In the genomic region with DNA sequence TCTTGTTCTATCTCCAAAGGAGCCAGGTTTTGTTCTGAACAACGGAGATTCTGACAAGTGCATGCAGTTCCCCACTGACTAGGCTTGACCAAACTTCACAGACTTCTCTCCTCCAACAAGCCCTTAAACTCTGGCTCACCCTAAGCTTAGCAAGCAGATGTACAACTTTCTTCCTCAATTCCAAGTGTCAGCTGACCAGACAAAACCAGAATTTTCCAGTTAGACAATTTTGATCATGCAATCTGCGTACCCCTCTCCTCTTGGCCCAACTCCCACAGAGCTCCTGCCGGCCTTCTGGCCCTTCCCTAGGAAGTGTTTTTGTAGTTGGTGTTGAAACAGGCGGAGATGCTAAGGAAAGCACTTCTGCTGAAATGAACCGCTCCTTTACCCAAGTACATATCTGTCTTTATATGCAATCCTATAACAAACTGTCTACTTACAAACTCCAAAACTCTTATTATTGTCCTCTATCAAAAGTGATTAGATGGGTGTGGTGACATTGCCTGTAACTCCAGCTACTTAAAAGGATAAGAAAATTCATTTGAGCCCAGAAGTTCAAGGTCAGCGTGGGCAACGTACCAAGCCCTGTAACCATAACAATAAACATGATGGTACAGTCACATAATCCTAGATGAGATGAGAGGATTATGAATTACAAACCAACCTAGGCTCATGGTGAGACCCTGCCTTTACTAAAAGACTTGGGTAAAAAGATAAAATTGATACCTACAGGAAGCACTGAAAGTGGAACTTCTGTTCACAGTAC, we compare ENCODE assay signal across 12 mouse cellular contexts. TPM values are rescaled to one million over a fixed set of nuclear protein-coding genes. Genes with fewer than 3 reads are reported as not detected.
DNase-seq lines count a peak whose midpoint lies in the region; ATAC-seq and TF ChIP-seq lines count a peak whose summit lies in the region.
"Had no signal": no experiment of that assay in that cellular context is flagged by ENCODE, and none has a peak within 500 bp of the region (broad histone marks: within the 10 kb centered on the region; RNA-seq: fewer than 3 reads in every experiment).

No protein-coding gene starts in this region.

- H3K9me3 ChIP-seq in heart, embryonic 12.5 days (replicated peaks), result no peaks in the 10 kb centered on the region
- no peaks in the 10 kb centered on the region for H3K9me3 ChIP-seq in lung, embryonic 16.5 days (ENCODE audit: control insufficient read depth, low read length)
- H3K9me3 ChIP-seq: embryonic facial prominence, embryonic 13.5 days had no signal

- no peak for TF ChIP-seq CTCF in lung, adult 2 months (IDR thresholded peaks at IDR 0.05; ENCODE audit: insufficient read depth, low read length)
- no peak for TF ChIP-seq CTCF in small intestine, adult 2 months (IDR thresholded peaks at IDR 0.05; ENCODE audit: extremely low read depth, insufficient read length, insufficient replicate concordance, low read depth, low read length)

- no peak for TF ChIP-seq POLR2A in lung, adult 2 months (IDR thresholded peaks at IDR 0.05; ENCODE audit: borderline replicate concordance, extremely low read depth, low read depth, low read length)
- no peak for TF ChIP-seq POLR2A in small intestine, adult 2 months (IDR thresholded peaks at IDR 0.05; ENCODE audit: low read depth, low read length)

- H3K4me3 ChIP-seq in heart, embryonic 12.5 days, result no peak overlapping the region
- no peak overlapping the region for H3K4me3 ChIP-seq in lung, embryonic 16.5 days (ENCODE audit: low read length)
- H3K4me3 ChIP-seq in lung, adult 2 months (replicated peaks; ENCODE audit: extremely low read depth, low read depth, low read length), result no peak overlapping the region
- H3K4me3 ChIP-seq in small intestine, adult 2 months (ENCODE audit: low read depth, low read length), result no peak overlapping the region
- H3K4me3 ChIP-seq: embryonic facial prominence, embryonic 13.5 days had no signal

- 60% methylated on average over 7 of the region's 7 CpGs for WGBS in heart, embryonic 12.5 days
- 47% methylated on average over 7 of the region's 7 CpGs for WGBS in lung, embryonic 16.5 days
- 24% methylated on average over 7 of the region's 7 CpGs for WGBS in lung, adult 2 months
- WGBS in small intestine, adult 2 months, result 30% methylated on average over 7 of the region's 7 CpGs

- H3K36me3 ChIP-seq in heart, embryonic 12.5 days, result no peaks in the 10 kb centered on the region
- no peaks in the 10 kb centered on the region for H3K36me3 ChIP-seq in lung, embryonic 16.5 days (ENCODE audit: control insufficient read depth, insufficient read depth, low read length)
- no peaks in the 10 kb centered on the region for H3K36me3 ChIP-seq in small intestine, adult 2 months (ENCODE audit: control insufficient read depth, insufficient read depth, low read length)
- H3K36me3 ChIP-seq: embryonic facial prominence, embryonic 13.5 days had no signal

- H3K4me2 ChIP-seq in heart, embryonic 12.5 days, result no peak overlapping the region
- H3K4me2 ChIP-seq in lung, embryonic 16.5 days (ENCODE audit: low read depth, low read length), result no peak overlapping the region
- H3K4me2 ChIP-seq: embryonic facial prominence, embryonic 13.5 days had no signal

- ATAC-seq in heart, embryonic 12.5 days (ENCODE audit: insufficient number of reproducible peaks, low FRiP score), result no peak
- ATAC-seq in lung, embryonic 16.5 days (ENCODE audit: low read depth), result peak; percentile 26; the same call in 1 of the 2 replicates
- ATAC-seq in common myeloid progenitor, adult 5-6 weeks (replicated peaks; ENCODE audit: low read depth, poor library complexity, severe bottlenecking), result peak; percentile 34; the same call in 1 of the 2 replicates
- ATAC-seq: CD4-positive, CD25-positive, alpha-beta regulatory T cell, adult 4 months had no signal

- H3K9ac ChIP-seq in heart, embryonic 12.5 days, result no peak overlapping the region
- no peak overlapping the region for H3K9ac ChIP-seq in lung, embryonic 16.5 days (ENCODE audit: low read length)
- H3K9ac ChIP-seq: embryonic facial prominence, embryonic 13.5 days had no signal

- DNase-seq in heart, adult 18-20 months, result peak; percentile 44 to 73
- no peak for DNase-seq in lung, adult 2 months
- DNase-seq in spleen, postnatal 36 days (ENCODE audit: low spot score in 2 of 2), result no peak
- no peak for DNase-seq in left cerebral cortex, adult 9 months (ENCODE audit: low spot score in 2 of 2)
- DNase-seq: cerebellum, adult 11 months; kidney, postnatal 25 days had no signal

- no peak overlapping the region for H3K27ac ChIP-seq in heart, embryonic 12.5 days (ENCODE audit: poor library complexity, severe bottlenecking)
- H3K27ac ChIP-seq in lung, embryonic 16.5 days (ENCODE audit: low read length), result no peak overlapping the region
- H3K27ac ChIP-seq in small intestine, adult 2 months (ENCODE audit: insufficient read depth, low read depth, low read length), result 0 out of 2 replicates have a peak overlapping the region, but pooled peaks have one; percentile 15

- H3K27me3 ChIP-seq in heart, embryonic 12.5 days (replicated peaks), result no peaks in the 10 kb centered on the region
- no peaks in the 10 kb centered on the region for H3K27me3 ChIP-seq in lung, embryonic 16.5 days (ENCODE audit: control insufficient read depth, insufficient read depth, low read depth, low read length)
- H3K27me3 ChIP-seq in small intestine, adult 2 months (ENCODE audit: control insufficient read depth, insufficient read depth, low read length), result no peaks in the 10 kb centered on the region
- H3K27me3 ChIP-seq: embryonic facial prominence, embryonic 13.5 days had no signal

- H3K4me1 ChIP-seq in heart, embryonic 12.5 days (replicated peaks), result peaks cover 29% of the 10 kb centered on the region
- H3K4me1 ChIP-seq in lung, embryonic 16.5 days (replicated peaks; ENCODE audit: control insufficient read depth, insufficient read depth, low read length), result peaks cover 31% of the 10 kb centered on the region
- peaks cover 21% of the 10 kb centered on the region for H3K4me1 ChIP-seq in lung, adult 2 months (ENCODE audit: control insufficient read depth, insufficient read depth, low read length)
- peaks cover 17% of the 10 kb centered on the region for H3K4me1 ChIP-seq in small intestine, adult 2 months (ENCODE audit: control insufficient read depth, insufficient read depth, insufficient read length, low read length)

RNA-seq across cellular contexts. Expression of a gene that starts 10.4 kb away (rescaled TPM):
- 10 to 100 TPM; 46.0 to 47.9 TPM for total RNA-seq in heart, adult 18-20 months (2021)
- 22.3 and 26.9 TPM in 2 replicates for polyA plus RNA-seq in heart, embryonic 12.5 days (2016; fragmentation: Nextera tagmentation; extraction: Ambion mirVana)
- 22.4 and 22.7 TPM in 2 replicates for polyA plus RNA-seq in lung, embryonic 16.5 days (2015; fragmentation: Nextera tagmentation; extraction: Ambion mirVana)
- polyA plus RNA-seq in lung, adult 2 months (2012; rRNA removed), result 30.8 and 38.3 TPM in 2 replicates
- 56.0 and 56.5 TPM in 2 replicates for total RNA-seq in common myeloid progenitor, adult 5-6 weeks (2017)
- polyA plus RNA-seq in small intestine, adult 2 months (2012; rRNA removed), result 8.5 and 22.9 TPM in 2 replicates

Comparison
In these comparisons a context has a peak if more than half of its experiments do, and no peak if none do; other contexts are left out.
1. DNase-seq: peak in heart, adult 18-20 months (2 of 2); none in lung, adult 2 months (single experiment), spleen, postnatal 36 days (0 of 2) and left cerebral cortex, adult 9 months (0 of 2).